Mouse (Mus musculus) thymus, postnatal 36 days (tissue): ENCODE measurements around the gene Cdk19.
"Not testable (repeated sequence)": the region's sequence is repeated elsewhere in the genome, so short reads cannot be mapped to it uniquely, and the experiment has no call there.

ENCODE experiments used
- DNase-seq, 2 experiments: peaks; one replicate each; pipeline ENCODE4 v3.0.0; 2022; ENCODE audit warnings: mixed read lengths in 2 of 2

Cdk19 gene

DNA sequence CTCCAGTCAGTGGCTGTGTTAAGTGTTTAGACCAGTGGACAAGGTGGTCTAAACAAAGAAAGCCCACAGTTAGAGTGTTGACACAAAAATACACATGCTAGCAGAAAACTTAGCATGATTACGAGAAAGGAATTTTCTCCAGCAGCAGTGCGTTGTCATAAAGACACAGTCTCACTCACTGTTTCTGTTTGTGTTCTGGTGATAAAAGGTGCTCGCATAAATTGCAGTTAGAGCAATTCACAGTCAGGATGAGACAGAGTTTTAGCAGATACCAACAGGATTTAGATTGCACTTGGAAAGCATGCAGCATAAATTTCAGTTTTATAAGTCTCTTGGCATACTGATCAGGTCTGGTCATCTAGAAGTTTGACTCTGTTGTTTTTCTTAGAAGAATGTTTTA is 59.5 kb downstream of the Cdk19 start:
- no peak for DNase-seq

GRCm38 (mm10) chr10:40399328-40399727 is 60.0 kb downstream of the Cdk19 start:
- no peak for DNase-seq

DNA sequence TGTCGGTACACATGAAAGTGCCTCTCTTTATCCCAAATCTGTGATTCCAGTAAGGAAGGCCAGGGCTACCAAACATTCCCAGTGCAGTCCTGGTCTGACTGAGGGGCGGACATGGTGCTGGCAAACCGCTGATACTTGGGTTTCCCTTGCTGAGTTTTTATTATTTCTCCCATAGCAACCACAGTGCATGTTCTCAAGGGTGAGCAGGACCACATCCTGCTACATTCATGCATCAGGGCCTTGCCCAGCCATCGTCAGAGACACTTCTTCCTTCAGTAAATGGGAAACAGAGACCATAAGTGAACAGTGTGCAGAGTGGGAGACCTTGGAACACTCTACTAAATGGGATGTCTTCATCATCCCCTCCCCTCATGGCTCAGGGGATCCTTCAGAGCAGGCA is 60.9 kb downstream of the Cdk19 start:
- no peak for DNase-seq

DNA sequence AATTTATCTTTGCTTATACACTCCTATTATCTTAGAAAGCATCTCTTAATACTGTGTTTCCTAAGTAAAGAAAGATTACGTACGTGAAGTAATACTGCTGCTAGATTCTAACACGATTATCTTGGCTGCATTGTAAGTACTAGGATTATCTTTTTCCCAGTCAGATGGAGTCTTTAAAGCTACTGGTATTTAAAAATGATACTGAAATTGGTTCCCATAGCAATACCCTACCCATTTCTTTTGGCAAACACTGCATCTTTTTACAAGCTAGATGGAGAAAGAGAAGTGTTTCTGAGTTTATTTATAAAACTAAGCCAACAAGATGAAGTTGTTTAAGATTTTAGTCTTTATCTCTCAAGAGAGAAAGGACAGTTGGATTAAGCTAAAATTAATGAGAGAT is 67.3 kb downstream of the Cdk19 start:
- DNase-seq, result no peak

- DNase-seq, result no peak
These were observed 70.0 kb downstream of the Cdk19 start for GRCm38 (mm10) chr10:40409336-40409735.

DNA sequence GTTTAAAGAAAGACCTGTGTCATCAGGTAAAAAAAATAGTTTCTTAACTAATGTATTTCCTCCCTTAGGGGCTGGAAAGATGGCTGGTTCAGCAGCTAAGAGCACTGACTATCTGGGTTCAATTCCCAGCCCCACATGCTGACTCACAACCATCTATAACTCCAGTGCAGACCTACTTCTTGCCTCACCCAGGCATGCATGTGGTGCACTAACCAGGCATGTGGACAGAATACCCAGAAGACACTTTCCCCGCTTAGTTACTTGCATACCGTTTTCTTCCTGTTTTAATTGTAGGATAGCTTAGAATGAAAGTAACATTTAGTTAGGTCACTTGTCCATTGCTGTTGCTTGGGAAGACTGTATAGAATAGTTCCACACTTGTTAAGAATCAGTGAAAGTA is 72.0 kb downstream of the Cdk19 start:
- DNase-seq, result no peak

- DNase-seq, result no peak
These were observed 77.6 kb downstream of the Cdk19 start for GRCm38 (mm10) chr10:40416944-40417343.

DNA sequence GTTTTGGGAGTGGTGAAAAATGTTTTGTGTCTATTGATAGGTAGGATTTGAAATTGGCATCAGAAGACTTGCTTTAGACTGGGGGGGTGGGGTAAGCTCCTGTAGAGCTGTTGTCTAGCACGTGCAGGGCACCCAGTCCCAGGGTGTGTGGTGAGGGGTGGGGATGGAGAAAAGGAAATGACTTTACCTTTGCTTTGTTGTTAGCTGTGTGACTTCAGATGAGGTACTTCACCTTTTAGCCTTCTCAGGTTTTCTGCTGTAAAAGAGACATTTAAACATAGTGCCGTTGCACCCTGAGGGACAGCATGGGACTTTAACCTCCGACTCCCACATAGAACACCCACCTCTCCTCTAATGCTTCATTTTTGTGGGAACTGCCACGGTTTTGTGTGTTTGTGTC is 80.5 kb downstream of the Cdk19 start:
- DNase-seq, result peak; percentile 61 to 79

DNA sequence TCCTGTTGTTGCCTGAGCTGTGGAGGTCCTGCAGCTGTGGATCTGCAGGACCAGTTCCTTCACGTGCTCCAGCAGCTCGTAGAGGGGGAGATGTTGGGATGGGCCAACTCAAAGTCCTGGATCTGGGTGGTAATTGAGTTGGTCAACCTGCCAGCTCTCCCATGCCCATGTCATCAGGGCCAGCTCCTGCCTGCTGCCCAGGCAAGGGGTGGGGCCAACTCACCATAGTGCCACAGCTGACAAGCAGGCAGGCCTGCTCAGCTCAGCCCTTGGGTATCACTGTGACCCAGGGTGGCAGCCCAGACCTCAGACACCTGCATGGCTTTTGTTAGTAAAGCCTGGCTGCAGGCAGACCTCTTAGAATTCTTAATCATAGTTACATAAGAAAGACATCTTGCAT is 81.3 kb downstream of the Cdk19 start:
- peak; percentile 41 to 54 for DNase-seq

DNA sequence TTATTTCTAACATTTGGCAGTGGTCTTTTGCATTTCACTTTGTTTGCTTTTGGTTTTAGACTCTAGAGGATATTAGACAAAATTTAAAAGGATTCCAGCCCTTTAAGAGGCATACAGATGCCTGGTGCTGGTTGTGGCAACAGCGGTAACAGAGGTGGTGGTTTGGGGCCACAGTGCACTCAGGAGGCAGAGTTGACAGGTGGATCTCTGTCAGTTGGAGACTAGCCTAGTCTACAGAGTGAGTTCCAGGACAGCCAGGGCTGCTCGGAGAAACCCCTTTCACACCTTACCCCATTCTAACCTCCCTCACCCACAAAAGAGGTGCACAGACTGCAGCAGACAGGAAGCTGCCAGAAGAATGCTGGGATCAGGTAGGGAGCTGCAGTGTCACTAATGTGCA is 82.4 kb downstream of the Cdk19 start:
- peak; percentile 53 to 69 for DNase-seq

DNA sequence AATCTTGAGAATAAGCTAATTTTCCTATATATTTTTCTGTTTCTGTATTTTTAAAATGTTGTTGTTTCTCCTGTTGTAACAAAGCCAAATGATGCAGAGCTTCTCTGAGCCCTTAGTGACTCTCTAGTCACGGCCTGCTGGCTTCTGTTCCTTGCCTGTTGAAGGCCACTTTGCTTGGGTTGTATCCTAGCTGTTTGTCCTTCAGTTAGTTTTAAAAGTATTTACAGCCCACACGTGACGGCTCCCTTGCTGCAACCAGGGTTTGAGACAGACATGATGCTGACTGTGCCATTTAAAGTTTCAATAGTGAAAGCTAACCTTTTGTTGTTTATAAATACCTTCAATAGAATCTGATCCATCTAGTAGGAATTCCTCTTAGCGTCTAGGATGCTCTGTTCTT is 83.3 kb downstream of the Cdk19 start:
- DNase-seq, result no peak

DNA sequence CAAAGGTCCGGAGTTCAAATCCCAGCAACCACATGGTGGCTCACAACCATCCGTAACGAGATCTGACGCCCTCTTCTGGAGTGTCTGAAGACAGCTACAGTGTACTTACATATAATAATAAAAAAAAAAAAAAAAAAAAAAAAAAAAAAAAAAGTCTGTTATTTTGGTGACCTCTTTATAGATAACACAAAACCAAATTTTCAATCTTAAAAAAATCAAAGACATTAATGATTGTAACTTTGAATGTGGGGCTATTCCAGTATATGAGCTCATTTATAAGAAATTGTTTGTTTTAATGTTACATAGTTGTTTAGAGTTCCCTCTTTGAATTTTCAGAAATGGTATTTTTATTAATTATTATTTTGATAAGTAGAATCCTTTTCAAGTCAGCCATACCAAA is 85.1 kb downstream of the Cdk19 start:
- not testable (repeated sequence) for DNase-seq

DNA sequence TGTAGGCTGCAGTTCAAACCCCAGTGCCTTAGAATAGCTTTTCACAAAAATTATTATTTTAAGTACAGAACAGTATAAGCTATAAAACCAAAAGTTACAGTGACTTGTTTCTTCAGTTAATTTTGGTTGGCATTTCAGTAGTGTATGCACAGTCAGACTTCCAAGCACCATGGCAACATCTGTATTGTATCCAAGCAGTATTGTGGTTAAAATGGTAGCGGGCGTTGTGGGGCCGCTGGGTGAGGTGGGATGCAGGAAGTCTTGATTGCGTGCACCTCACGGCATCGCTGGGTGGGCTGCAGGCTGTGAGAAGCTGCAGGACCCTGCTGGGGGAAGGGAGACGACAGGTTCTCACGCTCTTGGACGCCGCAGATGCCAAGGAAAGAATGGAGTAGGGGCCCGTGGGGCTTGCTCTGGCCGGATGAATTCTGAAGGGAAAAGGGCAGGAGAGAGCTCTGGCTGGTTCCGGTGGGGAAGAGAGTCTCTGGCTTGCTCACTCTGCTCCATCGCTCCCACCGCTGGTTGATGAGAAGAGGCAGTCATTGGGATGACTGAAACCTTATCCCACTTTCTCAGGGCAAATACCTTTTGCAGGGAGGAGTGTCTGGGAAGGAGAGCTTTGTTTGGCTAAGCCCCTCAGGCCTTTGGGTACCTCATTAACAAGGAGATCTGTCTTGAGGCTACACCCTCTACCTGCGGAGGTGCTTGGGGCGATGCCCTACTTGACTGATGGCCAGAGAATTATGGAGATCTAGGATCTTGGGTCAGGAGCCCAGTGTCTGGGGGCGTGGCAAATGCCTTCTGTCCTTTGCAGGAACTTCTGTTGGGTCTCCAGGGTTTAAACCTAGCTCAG is 86.1 kb downstream of the Cdk19 start:
- no peak for DNase-seq

DNA sequence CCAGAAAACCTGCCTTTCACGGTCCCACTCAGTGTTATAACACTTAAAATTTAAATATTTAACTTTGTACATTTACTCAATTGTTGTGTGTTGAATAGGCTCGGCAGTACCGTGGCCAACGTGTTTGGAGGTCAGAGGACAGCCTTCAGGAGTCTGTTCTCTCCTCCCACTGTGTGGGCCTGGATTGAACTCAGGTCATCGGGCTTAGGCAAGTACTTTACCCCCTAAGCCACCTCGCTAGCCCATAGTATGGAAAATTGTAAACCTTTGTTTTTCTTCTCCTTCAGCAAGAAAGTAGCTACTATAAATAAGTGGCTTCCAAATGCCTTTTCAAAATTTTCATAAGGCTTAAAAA is 86.7 kb downstream of the Cdk19 start:
- DNase-seq, result no peak

- DNase-seq, result no peak
These were observed 89.3 kb downstream of the Cdk19 start for GRCm38 (mm10) chr10:40428633-40429032.

DNA sequence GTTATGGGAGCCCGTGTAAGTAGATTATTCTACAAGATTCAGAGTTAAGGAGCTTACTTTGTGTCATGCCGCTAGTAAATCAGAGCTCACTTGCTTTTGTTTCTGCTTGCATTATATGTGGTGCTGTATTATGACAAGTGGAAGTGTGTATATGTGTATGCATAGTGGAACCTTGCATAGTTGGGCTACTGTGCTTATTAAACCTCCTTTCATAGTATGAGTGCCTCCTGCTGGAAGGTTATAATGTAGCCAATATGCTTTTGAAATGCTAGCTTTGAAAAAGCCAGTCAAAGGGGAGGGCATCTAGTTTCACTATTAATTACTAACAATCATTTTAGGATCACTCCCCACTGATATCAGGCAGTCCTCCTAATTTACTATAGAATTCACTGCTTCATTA is 89.7 kb downstream of the Cdk19 start:
- DNase-seq, result no peak

DNA sequence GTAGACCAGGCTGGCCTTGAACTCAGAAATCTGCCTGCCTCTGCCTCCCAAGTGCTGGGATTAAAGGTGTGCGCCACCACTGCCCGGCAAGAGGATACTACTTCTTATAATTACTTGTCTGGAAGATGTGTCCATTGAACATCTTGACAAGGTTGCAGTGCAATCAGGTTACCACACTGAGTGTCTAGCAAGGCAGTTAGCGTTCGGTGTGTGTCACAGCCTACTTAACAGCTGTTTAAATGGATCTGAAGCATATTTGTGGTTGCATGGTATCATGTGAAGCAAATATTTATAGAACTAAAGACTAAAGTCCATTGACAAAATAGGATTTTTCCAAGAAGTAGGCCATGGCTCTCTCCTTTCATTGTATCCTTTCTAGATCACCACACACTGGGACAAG is 90.8 kb downstream of the Cdk19 start:
- no peak for DNase-seq

- DNase-seq, result no peak
These were observed 92.6 kb downstream of the Cdk19 start for GRCm38 (mm10) chr10:40431957-40432356.

- no peak for DNase-seq
These were observed 93.0 kb downstream of the Cdk19 start for GRCm38 (mm10) chr10:40432375-40432774.

DNA sequence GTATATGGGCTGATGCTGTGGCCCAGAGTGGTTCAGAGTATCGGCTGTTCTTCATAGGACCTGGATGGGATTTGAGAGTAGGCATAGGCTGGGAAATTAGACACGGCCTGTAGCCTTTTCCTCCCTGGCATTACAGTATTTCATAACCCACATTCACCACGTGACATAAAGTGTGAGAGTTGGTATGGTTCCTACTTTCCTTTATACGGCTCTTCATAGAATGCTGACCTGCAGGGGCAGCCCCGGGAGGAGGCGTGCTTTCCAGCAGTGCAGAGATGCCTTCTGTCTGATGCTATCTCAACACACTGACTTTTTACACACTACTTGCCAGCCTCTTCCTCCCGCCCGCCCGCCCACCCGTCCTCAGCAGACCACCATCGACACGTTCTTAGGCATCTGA is 96.0 kb downstream of the Cdk19 start:
- peak in 1 of 2 experiments; percentile 40 for DNase-seq

- DNase-seq, result no peak
These were observed 97.8 kb downstream of the Cdk19 start for GRCm38 (mm10) chr10:40437117-40437516.

DNA sequence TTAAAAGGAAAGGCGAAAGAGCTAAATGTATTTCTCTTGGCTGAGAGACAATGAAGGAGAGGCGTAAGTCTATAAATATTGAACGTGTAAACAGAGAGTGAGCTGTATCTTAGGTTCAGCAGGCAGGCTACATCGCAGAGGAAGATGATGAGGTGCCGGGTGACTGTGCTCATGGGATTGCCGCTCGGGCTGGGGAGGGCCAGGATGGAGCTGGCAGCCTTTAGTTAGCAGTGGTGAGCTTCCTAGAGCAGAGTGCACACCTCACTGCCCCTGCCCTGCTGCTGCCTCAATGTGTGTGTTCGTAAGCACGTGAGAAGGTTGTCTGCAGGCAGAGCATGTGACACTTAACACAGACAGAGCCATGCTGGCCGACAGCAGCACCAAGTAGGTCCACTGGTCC is 101.4 kb downstream of the Cdk19 start:
- DNase-seq, result no peak

DNA sequence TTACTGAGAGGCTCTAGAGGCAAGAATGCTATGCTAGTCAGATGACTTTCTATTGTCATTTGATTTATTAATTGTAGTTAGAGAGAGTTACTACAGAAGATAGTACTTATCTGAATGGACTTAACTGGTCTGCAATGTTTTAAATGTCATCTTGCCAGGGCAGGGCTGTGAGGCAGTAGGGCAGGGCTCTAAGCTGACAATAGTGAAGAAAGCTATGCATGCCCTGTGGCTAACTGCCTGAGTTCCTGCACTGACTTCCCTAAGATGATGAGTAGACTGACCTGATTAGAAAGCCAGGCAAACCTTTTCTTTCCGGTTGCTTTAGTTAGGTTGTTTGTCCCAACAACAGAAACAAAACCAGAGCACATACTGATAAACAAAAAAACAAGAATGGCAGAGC is 102.7 kb downstream of the Cdk19 start:
- no peak for DNase-seq

- no peak for DNase-seq
These were observed 104.0 kb downstream of the Cdk19 start for GRCm38 (mm10) chr10:40443371-40443770.

- DNase-seq, result no peak
These were observed 104.5 kb downstream of the Cdk19 start for GRCm38 (mm10) chr10:40443806-40444357.
